Mouse (Mus musculus) megakaryocyte, embryonic 14.5 days (primary cell): ENCODE measurements around the gene Rasgef1b.

ENCODE experiments used
- FLI1 ChIP-seq: IDR thresholded peaks from 2 replicates; pipeline ENCODE4 v1.6.1; 2012; ENCODE audit warnings: low read length, inconsistent platforms, mixed read lengths
- GATA1 ChIP-seq: IDR thresholded peaks from 3 replicates; pipeline ENCODE4 v1.6.1; 2012; ENCODE audit warnings: mixed read lengths, low read length, inconsistent platforms, borderline replicate concordance

DNA sequence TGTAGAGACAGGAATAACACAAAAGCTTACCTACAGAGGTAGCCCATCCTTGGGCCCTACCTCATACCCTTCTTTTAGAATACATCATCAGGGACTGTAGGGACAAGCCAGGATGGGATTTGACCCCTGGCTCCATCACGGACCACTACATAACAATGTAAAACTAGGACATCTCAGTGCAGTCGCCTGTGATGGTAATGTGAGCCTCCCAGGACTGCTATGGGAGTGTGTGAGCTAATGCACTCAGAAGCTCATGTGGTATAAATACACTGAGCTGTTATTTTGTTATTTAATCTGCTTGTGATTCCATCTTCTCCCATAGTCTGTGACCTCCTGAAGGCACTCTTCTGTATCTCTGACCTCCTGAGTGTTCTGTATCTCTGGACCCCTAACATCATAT lies 432.5 kb downstream of the Rasgef1b start:
- TF ChIP-seq GATA1 = no peak
- TF ChIP-seq FLI1 = no peak
